Mouse (Mus musculus): ENCODE data around the gene Pik3c2b.

DNA sequence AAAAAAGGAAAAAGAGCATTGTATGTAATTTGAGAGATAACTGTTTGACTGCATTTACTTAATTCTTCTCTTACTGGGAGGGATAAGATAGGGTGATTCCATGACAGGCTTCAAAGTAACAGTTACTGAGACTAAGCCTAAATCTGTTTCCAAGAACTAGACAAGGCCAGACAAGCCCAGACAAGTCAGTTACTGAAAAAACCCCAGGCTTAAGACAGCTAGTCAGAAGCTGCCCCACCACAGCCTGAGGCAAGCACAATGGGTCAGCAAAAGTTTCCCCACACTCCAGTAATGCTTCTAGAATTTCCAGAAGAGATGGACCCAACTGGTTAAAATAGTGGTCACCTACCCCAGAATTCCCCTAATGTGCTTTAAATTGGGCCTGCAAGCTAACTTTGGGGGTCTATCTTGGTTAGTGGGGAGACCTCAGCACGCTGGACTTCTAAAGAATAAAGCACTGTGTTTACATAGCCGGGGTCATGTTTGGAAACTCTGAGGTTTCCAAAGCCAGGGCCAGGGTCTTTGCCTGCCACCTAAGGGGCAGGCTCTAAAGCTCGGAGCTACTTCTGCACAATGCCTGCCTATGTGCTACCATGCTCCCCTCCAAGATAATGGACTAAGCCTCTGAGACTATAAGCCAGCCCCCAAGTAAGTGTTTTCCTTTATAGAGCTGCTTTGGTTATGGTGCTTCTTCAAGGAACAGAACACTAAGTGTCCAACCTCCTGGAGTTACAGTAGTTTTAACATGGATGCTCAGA is 25.2 kb upstream of the Pik3c2b start:
- TF ChIP-seq CTCF (IDR thresholded peaks at IDR 0.05; ENCODE audit: low read depth) (no peak), EP300 (IDR thresholded peaks at IDR 0.05; ENCODE audit: low read depth) (no peak)
